Mouse (Mus musculus) adrenal gland, postnatal 10 days (tissue): ENCODE measurements around the gene Lamb1. TPM values are rescaled to one million over a fixed set of nuclear protein-coding genes. Genes with fewer than 3 reads are reported as not detected.

Experiments used
- DNase-seq: peaks from one replicate; pipeline ENCODE4 v3.0.0; 2021; ENCODE audit warnings: mixed read lengths
- total RNA-seq, 2 experiments: library from RNA; stranded (reverse); gene quantifications; 2 replicates each; pipeline ENCODE4 v1.2.3; 2021

Gene Lamb1
- total RNA-seq, 2 experiments from 2014 or later, result 147 to 165 TPM

DNA sequence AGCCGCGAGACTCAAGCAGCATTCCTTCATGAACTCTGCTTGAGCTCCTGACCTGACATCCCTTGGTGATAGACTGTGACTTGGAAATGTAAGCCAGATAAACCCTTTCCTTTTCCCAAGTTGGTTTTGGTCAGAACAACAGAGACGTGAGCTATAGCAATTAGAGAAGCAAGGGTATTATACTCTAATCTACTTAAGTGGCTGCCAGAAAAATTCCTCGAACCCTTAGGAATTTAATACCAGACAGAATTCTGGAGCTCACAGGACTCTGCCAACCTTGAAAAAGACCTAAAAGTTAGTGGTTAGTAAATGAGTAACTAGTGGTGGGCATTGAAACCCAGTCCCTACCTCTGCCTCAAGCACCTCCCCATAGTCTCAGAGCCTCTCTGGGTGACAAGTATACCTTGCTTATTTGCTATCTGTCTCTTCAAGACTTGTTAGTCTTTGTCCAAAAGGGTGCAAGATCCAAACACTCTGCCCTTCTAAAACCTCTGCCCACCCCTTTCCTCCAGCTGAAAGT, 18.6 kb downstream of the Lamb1 start:
- DNase-seq, result no peak

GRCm38 (mm10) chr12:31289046-31289445, 24.0 kb downstream of the Lamb1 start:
- no peak for DNase-seq

DNA sequence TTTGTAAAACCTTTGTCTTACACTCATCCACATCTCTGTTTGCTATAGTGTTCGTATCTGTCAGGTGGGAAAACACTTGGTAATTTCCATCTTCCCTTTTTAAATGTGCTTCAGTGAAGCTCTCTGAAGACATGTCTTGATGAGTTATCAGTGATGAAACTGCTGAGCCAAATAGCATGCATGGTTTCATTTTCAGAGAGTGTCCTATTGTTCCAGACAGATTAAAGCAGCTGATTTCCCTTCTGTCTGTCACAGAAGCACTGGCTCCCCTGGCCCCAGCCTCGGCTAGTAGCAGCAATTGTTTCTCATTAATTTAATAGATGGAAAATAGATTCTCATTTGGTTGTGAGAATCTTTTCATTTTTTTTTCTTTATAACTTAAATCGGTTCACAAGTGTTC, 25.9 kb downstream of the Lamb1 start:
- no peak for DNase-seq

DNA sequence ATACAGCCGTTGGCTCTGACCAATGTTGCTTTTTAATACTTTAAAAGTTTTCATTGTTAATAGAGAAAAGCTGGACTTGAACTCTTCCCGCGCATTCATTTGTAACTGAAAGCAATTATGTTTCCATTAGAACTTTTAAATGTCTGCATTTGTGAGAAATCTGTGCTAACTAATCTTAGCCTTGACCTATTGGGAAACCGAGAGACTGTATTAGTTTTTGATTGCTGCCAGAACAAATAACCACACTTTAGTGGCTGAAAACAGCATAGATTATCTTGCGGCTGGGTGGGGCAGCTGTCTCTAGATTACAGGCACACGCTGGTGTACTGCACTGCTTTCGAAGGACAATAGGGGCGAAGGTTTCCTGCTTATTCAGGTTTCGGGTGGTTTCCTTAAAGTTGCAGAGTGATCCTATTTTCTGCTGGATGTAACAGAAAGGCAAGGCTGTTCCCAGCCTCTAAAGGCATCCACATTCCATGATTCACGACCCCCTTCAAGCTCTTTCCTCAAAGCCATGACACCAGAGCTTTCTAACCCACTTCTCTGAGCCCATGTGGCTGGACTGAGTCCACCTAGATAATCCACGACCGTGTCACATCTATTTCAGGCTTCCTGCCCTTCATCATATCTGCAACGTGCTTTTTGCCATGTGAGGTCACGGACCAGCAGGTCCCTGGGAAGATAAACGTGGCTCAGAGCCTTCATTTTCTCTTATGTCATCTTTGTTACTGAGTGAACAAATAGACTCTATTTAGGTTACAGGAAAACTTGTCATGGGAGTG, 28.5 kb downstream of the Lamb1 start:
- DNase-seq, result no peak

DNA sequence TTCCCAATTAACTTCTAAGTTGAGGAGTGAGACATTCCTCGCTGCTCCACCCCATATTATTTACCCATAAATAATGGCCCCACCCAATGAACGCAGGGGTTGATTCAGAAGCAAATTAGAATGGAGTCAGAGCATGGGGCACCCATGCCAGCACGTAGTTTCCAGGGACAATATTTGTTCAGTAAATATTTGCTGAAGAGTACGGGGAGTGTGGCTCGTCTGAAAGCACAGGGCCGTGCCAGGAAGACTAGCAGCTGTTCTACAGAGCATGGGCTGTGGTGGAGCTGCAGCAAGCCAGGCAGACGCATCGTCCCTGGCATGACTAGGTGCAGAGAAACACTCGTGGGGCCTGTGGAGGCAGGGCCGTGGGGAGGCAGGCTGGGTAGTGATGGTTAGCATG, 29.5 kb downstream of the Lamb1 start:
- DNase-seq, result no peak

DNA sequence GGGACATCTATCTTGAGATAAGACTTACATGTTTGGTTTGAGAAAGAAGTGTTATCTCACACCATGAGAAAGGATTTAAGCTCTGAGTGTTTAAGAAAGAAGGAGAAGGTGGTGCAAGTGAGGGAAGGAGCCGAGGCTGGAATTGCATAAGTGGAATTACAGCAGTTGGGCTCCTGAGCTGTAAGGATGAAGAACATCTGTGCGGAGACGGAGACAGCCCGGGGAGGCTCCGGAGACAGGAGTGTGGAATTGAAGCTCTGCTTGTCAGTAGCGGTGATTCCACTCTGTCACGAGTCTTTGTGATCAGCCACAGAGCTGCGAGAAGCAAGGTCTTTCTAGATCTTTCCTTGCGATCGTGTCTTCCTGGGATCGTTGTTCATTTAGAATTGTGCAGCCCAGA, 30.0 kb downstream of the Lamb1 start:
- no peak for DNase-seq

DNA sequence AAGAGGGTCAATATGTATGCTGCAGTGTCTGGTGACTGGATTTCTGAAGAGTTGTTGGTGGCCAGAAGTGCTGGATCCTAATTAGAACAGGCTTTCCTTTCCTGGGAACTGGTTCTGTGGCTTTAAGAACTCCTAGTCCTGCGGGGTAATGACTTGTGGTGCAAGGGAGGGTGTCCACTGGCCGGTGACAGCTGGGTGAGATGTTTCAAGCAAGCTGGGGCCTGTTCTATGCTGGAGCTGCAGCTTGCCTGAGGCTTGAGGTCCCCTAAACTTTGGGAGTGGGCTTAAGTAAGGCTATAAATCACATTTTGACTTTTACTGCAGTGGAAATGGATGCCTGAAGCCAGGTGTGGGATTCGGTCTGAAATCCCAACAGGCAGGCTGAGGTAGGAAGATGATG, 30.5 kb downstream of the Lamb1 start:
- DNase-seq, result no peak

DNA sequence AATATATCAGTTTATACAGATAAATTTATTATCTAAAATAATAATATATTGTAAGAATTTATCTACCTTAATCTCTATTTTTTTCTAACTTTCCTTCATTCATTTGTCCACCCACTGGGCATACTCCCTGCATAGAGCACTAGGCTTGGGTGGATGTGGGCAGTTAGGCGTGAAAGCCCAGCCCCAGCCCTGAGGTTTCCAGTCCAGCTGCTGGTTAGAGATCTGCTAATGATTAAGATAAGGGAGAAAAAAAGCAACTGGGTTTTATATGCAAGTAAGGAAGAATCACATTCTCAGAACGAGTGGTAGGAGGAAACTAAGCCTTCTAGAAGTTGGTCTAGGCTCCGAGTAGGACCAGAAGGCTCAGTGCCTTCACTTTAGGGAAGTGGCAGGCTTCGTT, 31.1 kb downstream of the Lamb1 start:
- DNase-seq, result no peak

- no peak for DNase-seq
These were observed 33.1 kb downstream of the Lamb1 start for GRCm38 (mm10) chr12:31298122-31298521.

DNA sequence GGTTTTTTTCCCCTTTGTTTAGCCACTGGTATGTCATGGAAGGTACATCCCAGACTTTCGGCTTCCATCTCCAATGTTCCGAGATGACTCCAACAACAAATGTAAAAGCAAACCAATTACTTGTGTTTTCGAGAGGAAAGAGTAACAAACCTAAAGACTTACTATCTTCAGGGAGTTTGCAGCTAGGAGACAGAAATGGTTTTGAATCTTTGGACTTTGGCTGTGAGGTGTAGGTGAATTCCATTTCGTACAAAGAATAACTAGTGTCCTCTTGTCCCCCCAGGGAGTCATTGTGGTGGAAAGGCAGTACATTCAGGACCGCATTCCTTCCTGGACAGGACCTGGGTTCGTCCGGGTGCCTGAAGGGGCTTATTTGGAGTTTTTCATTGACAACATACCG, 33.5 kb downstream of the Lamb1 start:
- no peak for DNase-seq

DNA sequence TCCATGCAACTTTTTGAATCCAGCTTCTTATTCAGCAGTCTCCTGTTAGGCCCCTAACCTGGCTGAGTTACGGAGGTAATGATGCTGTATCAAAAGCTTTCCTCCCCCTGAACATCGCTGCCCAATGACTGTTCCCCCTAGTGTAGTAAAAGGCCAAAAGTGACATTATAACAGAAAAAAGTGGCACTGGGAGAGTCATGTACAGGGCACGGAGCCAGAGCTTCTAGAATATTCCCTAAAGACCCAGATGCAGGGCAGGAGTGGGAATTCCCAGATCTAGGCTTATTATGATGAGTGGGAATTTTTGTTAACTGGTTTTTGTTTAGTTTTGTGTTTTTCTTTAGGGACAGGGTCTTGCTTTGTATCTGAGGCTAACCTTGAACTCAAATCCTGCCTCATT, 34.1 kb downstream of the Lamb1 start:
- peak; percentile 48 for DNase-seq

GRCm38 (mm10) chr12:31299676-31300197, 34.7 kb downstream of the Lamb1 start:
- DNase-seq, result peak; percentile 78

DNA sequence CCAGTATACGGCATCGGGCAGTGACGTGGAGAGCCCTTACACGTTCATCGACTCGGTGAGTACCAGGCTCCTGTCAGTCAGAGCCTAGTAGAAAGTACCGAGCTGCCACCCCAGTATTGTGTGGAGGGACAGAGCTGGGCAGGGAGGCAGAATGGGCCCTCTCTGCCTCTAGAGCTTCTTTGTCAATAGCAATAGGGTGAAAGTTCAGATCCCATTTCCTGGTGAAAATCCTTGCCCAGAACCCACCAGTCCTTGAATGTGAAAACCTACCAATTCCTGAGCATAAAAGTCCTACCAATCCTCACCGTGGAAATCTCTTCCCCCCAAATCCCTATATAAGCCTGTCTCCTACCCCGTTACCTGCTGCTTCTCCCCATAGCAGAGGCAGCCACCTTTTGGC, 35.2 kb downstream of the Lamb1 start:
- DNase-seq, result no peak

GRCm38 (mm10) chr12:31302266-31302665, 37.2 kb downstream of the Lamb1 start:
- DNase-seq, result peak; percentile 63

GRCm38 (mm10) chr12:31302766-31303511, 37.9 kb downstream of the Lamb1 start:
- no peak for DNase-seq

GRCm38 (mm10) chr12:31306075-31306675, 41.1 kb downstream of the Lamb1 start:
- DNase-seq, result peak; percentile 56

- peak; percentile 58 for DNase-seq
These were observed 42.0 kb downstream of the Lamb1 start for GRCm38 (mm10) chr12:31307011-31307410.

DNA sequence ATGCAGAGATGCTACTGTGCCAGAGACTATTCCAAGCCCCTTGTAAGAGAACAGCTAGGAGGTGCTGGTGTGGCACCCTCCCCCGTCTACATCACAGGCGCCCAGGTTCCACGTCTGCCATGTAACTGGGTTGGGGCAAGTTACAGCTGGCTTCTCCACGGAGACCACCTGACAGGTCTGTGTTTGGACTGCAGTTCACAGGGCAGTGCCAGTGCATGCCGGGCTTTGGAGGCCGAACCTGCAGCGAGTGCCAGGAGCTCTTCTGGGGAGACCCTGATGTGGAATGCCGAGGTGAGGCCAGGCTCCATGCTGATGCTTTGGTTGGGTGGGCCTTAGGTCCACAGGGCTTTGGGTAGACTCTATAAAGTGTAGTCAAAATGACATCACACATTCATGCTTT, 42.7 kb downstream of the Lamb1 start:
- DNase-seq, result no peak

DNA sequence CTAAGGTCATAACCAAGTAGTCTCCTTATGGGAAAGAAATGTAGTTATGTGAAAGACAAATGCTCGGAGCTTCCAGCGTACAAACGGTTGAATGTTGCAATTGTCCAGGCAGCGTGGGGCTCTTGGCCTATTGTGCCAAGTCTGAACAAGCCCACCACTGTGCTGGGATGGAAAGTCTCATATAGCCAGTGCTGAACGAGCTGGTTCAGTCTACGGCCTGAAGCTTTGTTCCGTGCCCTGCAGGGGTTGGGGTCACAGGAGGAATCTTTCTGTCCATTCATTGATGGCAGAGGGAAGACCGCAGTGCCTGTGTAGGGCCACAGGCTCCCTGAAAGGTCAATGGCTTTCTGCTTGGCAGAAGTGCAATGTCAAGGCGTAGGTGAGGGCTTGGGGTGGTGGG, 45.7 kb downstream of the Lamb1 start:
- no peak for DNase-seq

DNA sequence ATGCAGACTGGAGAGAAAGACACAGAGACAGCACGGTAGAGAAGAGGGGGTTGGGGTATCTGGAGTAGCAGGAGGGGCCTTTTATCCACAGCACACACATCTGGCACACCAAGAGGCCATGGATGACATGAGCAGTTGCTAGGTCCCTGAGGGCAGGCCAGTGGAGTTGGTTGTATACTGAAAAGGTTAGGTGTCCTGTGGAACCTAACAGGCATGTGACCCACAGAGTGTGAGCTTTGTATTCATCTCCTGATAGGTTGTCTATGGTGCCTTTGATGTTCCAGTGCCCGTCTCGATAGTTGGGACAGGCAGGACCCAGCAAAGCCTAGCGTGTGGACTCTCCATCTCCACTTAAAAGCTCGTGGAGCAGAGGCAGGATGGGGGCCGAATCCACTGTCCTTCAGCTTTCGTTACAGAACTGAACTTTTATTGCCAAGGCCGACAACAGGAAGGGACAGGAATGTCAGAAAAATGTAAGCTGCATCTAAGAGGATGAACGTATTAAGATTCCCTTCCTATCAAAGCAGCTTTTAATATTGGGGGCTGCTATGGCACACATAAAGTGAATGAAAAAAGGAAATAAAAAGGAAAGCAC, 46.7 kb downstream of the Lamb1 start:
- DNase-seq, result no peak

DNA sequence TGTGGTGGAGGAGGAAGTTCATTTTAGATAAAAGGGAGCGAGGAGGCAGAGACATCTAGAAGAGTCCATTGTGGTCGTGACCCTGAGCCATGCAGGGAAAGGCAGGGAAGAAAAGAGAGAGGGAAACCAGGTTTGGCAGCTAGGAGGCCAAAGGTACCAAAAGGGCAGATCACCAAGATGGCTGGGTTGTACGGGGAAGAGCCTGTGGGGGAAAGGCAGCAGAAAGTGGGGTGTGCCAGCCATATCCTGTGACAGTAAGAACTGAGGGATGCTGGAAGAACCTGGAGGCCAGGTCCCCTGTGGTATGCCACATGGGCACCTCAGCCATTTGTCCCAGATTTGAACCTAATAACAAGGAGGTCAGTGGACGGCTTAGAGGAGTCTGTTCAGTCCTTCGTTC, 47.2 kb downstream of the Lamb1 start:
- DNase-seq, result no peak

- no peak for DNase-seq
These were observed 48.1 kb downstream of the Lamb1 start for GRCm38 (mm10) chr12:31313136-31313535.

- DNase-seq, result no peak
These were observed 49.3 kb downstream of the Lamb1 start for GRCm38 (mm10) chr12:31314310-31314709.
